Mouse (Mus musculus) liver, embryonic 14.5 days (tissue): ENCODE data around the gene Bri3. TPM values are rescaled to one million over a fixed set of nuclear protein-coding genes. Genes with fewer than 3 reads are reported as not detected.
A peak's percentile ranks its signal among the peaks of the same experiment; 100 is the strongest.

Experiments
- ATAC-seq: fragments of 200-750 bp; cut with Nextera tagmentation; 2 replicates; pipeline ENCODE4 v1.8.0; 2017; ENCODE audit warnings: moderate number of reproducible peaks, mild to moderate bottlenecking, moderate library complexity; ENCODE audit not compliant: insufficient read depth
- DNase-seq, 3 experiments: peaks; one replicate each; pipeline ENCODE4 v3.0.0-alpha.2; 2012 to 2013; ENCODE audit warnings: low read depth in 3 of 3, low spot score in 3 of 3
- H3K27ac ChIP-seq: fragments of 300-500 bp; sonication (generic); 2 replicates; pipeline ENCODE4 v1.5.1; 2014; ENCODE audit warnings: moderate library complexity, mild to moderate bottlenecking, control low read depth, inconsistent platforms
- H3K27me3 ChIP-seq: fragments of 300-500 bp; sonication (generic); 2 replicates; pipeline ENCODE4 v1.6.1; 2014; ENCODE audit warnings: mild to moderate bottlenecking, low read length, moderate library complexity; ENCODE audit not compliant: control insufficient read depth, insufficient read depth
- H3K36me3 ChIP-seq: fragments of 300-500 bp; sonication (generic); replicated peaks from 2 replicates; pipeline ENCODE4 v1.6.1; 2014; ENCODE audit warnings: low read depth; ENCODE audit not compliant: control insufficient read depth, insufficient read depth
- H3K4me1 ChIP-seq, 2 experiments: fragments of 200-500 bp in 1 of 2; fragments of 300-500 bp in 1 of 2; sonication (generic) in 1 of 2; replicated peaks; 2 replicates each; pipeline ENCODE4 v1.6.1; 2012 to 2014; ENCODE audit warnings: antibody characterized with exemption in 1 of 2, inconsistent platforms in 1 of 2, low read length in 1 of 2; ENCODE audit not compliant: control insufficient read depth in 2 of 2, insufficient read depth in 2 of 2
- H3K4me2 ChIP-seq: fragments of 300-500 bp; sonication (generic); 2 replicates; pipeline ENCODE4 v1.6.1; 2014; ENCODE audit warnings: low read depth, mild to moderate bottlenecking, control low read depth, moderate library complexity
- H3K4me3 ChIP-seq, 2 experiments: fragments of 200-500 bp in 1 of 2; fragments of 300-500 bp in 1 of 2; sonication (generic) in 1 of 2; 2 replicates each; pipeline ENCODE4 v1.5.1; 2012 to 2014; ENCODE audit warnings: low read depth in 2 of 2, low read length in 2 of 2, mild to moderate bottlenecking in 2 of 2, control low read depth in 1 of 2, inconsistent platforms in 1 of 2, moderate library complexity in 1 of 2; ENCODE audit not compliant: insufficient read depth in 1 of 2
- H3K9ac ChIP-seq: fragments of 300-500 bp; sonication (generic); replicated peaks from 2 replicates; pipeline ENCODE4 v1.6.1; 2014; ENCODE audit warnings: mild to moderate bottlenecking, control low read depth, moderate library complexity
- H3K9me3 ChIP-seq: fragments of 300-500 bp; sonication (generic); 2 replicates; pipeline ENCODE4 v1.6.1; 2016; ENCODE audit warnings: low read length, mixed read lengths; ENCODE audit not compliant: control insufficient read depth
- CTCF ChIP-seq: IDR thresholded peaks from 2 replicates; pipeline ENCODE4 v1.5.1; 2016; ENCODE audit warnings: antibody characterized with exemption, low read depth, control low read depth
- EP300 ChIP-seq: IDR thresholded peaks from 2 replicates; pipeline ENCODE4 v1.6.1; 2016; ENCODE audit warnings: antibody characterized with exemption, low read depth
- WGBS: fragments of 180-500 bp; shearing (Covaris S2); extraction: QIAGEN DNeasy Blood & Tissue Kit; methylation state at CpG from one replicate; pipeline ENCODE4 v1.1.7; 2014; ENCODE audit not compliant: insufficient replicate concordance; 5-methylcytosine and 5-hydroxymethylcytosine counted together
- polyA plus RNA-seq, 2 experiments: library from polyadenylated mRNA; depleted of rRNA in 1 of 2; stranded (reverse) in 1 of 2; unstranded in 1 of 2; fragments of >200 nt; fragmentation: Nextera tagmentation in 1 of 2; extraction: Ambion mirVana in 1 of 2; gene quantifications; 2 replicates each; pipeline versions ENCODE4 v1.2.1 to v1.2.3; 2012 to 2014

Bri3 gene
- polyA plus RNA-seq, 2 experiments: 12.1 to 15.9 TPM

GRCm38 (mm10) chr5:144204303-144204702 is 39.9 kb upstream of the Bri3 start:
- Histone ChIP-seq H3K9me3 (no peaks in the 10 kb centered on the region), H3K27ac (no peak overlapping the region), H3K4me1 (no peaks in the 10 kb centered on the region), H3K27me3 (no peaks in the 10 kb centered on the region), H3K9ac (no peak overlapping the region), H3K36me3 (no peaks in the 10 kb centered on the region), H3K4me2 (no peak overlapping the region), H3K4me3 (no peak overlapping the region)
- TF ChIP-seq EP300 (no peak), CTCF (no peak)
- 72% methylated on average over 12 of the region's 12 CpGs for WGBS
- ATAC-seq (no peak), DNase-seq (no peak)

GRCm38 (mm10) chr5:144204911-144205310 is 39.3 kb upstream of the Bri3 start:
- Histone ChIP-seq H3K4me1 (no peaks in the 10 kb centered on the region), H3K4me2 (no peak overlapping the region), H3K36me3 (no peaks in the 10 kb centered on the region), H3K27me3 (no peaks in the 10 kb centered on the region), H3K4me3 (no peak overlapping the region), H3K27ac (no peak overlapping the region), H3K9ac (no peak overlapping the region), H3K9me3 (no peaks in the 10 kb centered on the region)
- ATAC-seq: no peak
- no peak for DNase-seq
- TF ChIP-seq CTCF: no peak
- TF ChIP-seq EP300: no peak
- WGBS: 70% methylated on average over 10 of the region's 10 CpGs

GRCm38 (mm10) chr5:144206069-144206468 is 38.2 kb upstream of the Bri3 start:
- Histone ChIP-seq H3K27ac (no peak overlapping the region), H3K9me3 (no peaks in the 10 kb centered on the region), H3K4me1 (no peaks in the 10 kb centered on the region), H3K4me2 (no peak overlapping the region), H3K9ac (no peak overlapping the region), H3K36me3 (no peaks in the 10 kb centered on the region), H3K27me3 (no peaks in the 10 kb centered on the region), H3K4me3 (no peak overlapping the region)
- WGBS: 79% methylated on average over 15 of the region's 15 CpGs
- ATAC-seq: no peak
- no peak for TF ChIP-seq CTCF
- TF ChIP-seq EP300: no peak
- no peak for DNase-seq

DNA sequence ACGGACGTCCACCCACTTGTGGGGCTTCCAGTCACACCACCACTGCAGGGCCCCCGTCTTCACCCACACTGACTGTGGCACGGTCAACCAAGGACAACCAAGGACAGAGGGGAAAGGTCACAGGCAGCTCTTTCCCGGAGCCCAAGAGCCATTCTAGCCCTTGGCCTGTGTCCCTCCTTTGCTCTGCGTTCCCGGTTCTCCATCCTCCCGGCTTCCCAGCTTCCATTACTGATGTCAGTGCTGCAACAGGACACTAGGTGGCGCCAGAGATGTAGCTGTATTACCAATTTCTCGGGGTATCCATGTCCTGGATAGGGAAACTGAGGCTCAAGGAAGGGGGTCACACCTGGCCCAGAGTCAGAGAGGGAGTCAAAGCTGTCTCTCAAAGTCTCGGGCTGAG is 36.8 kb upstream of the Bri3 start:
- Histone ChIP-seq H3K36me3 (no peaks in the 10 kb centered on the region), H3K27ac (no peak overlapping the region), H3K9me3 (no peaks in the 10 kb centered on the region), H3K4me3 (no peak overlapping the region), H3K9ac (no peak overlapping the region), H3K4me1 (no peaks in the 10 kb centered on the region), H3K4me2 (no peak overlapping the region), H3K27me3 (no peaks in the 10 kb centered on the region)
- TF ChIP-seq CTCF (peak; percentile 86), EP300 (no peak)
- ATAC-seq (no peak), DNase-seq (no peak)
- 44% methylated on average over 11 of the region's 11 CpGs for WGBS

DNA sequence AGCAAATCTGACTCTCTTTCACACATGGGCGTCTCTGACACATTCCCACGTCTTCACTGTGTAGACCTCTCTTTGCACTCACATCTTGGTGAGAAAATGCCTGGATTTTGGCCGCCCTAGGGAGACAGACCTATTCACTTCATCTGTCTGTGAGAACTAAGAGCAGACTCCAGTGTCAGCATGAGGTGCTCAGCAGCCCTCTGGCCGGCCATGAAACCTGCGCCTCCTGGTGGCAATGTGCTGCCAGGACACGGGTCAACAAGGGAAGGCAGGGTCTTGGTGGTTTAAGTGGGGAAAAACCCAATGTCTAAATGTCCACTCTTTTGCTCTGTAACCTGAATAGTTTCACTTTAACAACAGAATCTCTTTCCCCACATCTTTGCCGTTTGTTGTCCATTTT is 29.8 kb upstream of the Bri3 start:
- Histone ChIP-seq H3K4me3 (no peak overlapping the region), H3K27me3 (no peaks in the 10 kb centered on the region), H3K9ac (no peak overlapping the region), H3K36me3 (no peaks in the 10 kb centered on the region), H3K9me3 (no peaks in the 10 kb centered on the region), H3K4me1 (no peaks in the 10 kb centered on the region), H3K27ac (no peak overlapping the region), H3K4me2 (no peak overlapping the region)
- DNase-seq (peak in 1 of 3 experiments; percentile 28), ATAC-seq (no peak)
- TF ChIP-seq CTCF (peak; percentile 94), EP300 (no peak)
- 20% methylated on average over 7 of the region's 7 CpGs for WGBS

DNA sequence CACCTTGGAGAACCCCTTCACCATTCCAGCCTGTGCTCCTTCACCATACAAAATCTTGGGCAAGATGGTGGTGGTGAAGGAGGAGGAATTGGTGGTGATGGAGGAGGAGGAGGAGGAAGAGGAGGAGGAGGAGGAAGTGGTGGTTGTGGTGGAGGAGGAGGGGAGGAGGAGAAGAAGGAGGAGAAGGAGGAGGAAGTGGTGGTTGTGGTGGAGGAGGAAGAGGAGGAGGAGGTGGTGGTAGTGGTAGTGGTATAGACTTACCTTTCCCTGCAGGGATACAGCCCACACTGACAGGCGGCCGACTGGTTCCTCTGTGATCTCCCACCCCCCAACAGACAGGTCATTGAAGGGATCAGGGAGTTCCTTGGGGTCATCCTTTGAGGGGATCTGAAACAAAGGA is 28.2 kb upstream of the Bri3 start:
- no peak overlapping the region for H3K27ac ChIP-seq
- TF ChIP-seq EP300 (no peak), CTCF (no peak)
- no peaks in the 10 kb centered on the region for H3K4me1 ChIP-seq
- no peak overlapping the region for H3K9ac ChIP-seq
- DNase-seq (no peak), ATAC-seq (no peak)
- WGBS: 13% methylated on average over 2 of the region's 2 CpGs
- H3K27me3 ChIP-seq: no peaks in the 10 kb centered on the region
- no peak overlapping the region for H3K4me3 ChIP-seq
- H3K4me2 ChIP-seq: no peak overlapping the region
- H3K9me3 ChIP-seq: no peaks in the 10 kb centered on the region
- H3K36me3 ChIP-seq: no peaks in the 10 kb centered on the region
